Mouse (Mus musculus): Measurements from ENCODE around the gene Olfr993. TPM values are rescaled to one million over a fixed set of nuclear protein-coding genes. Genes with fewer than 3 reads are reported as not detected.

Olfr993 gene
- polyA plus RNA-seq (2012; rRNA removed), result not detected in 2 replicates

GRCm38 (mm10) chr2:85414777-85415176 lies at the start of gene Olfr993:
Gene Olfr993 (minus strand): TSS chr2:85414877.

GRCm38 (mm10) chr2:85443539-85443938 lies 28.9 kb upstream of the Olfr993 start, which contains the start of gene Olfr995:
Gene Olfr995 (minus strand): TSS chr2:85443639.

GRCm38 (mm10) chr2:85436351-85436750 lies 21.7 kb upstream of the Olfr993 start, which contains the start of gene Olfr994:
Gene Olfr994 (minus strand): TSS chr2:85436451.

GRCm38 (mm10) chr2:85409369-85409768 lies 5.3 kb downstream of the Olfr993 start, which contains the start of gene Olfr992:
Gene Olfr992 (minus strand): TSS chr2:85409469.

Other genes starting within 250 kb of the Olfr993 start
- 12.2 and 13.5 TPM in 2 replicates for gene Lrrc55, start 217.7 kb downstream of the Olfr993 start, polyA plus RNA-seq (2012; rRNA removed)
- gene Olfr987, start 75.6 kb downstream of the Olfr993 start, polyA plus RNA-seq (2012; rRNA removed), result not detected in 2 replicates
- gene Olfr988, start 51.6 kb downstream of the Olfr993 start, polyA plus RNA-seq (2012; rRNA removed), result not detected in 2 replicates
- gene Olfr992, start 5.4 kb downstream of the Olfr993 start, polyA plus RNA-seq (2012; rRNA removed), result not detected in 2 replicates
- not detected in 2 replicates for gene Olfr994, start 21.6 kb upstream of the Olfr993 start, polyA plus RNA-seq (2012; rRNA removed)
- gene Olfr995, start 28.8 kb upstream of the Olfr993 start, polyA plus RNA-seq (2012; rRNA removed), result not detected in 2 replicates
- 0.07 and 0.44 TPM in 2 replicates for gene 4833423E24Rik, start 104.1 kb upstream of the Olfr993 start, polyA plus RNA-seq (2012; rRNA removed)
- gene Olfr996, start 164.3 kb upstream of the Olfr993 start, polyA plus RNA-seq (2012; rRNA removed), result not detected in 2 replicates
- not detected in 2 replicates for gene Olfr998, start 174.1 kb upstream of the Olfr993 start, polyA plus RNA-seq (2012; rRNA removed)
- gene Olfr1000, start 197.0 kb upstream of the Olfr993 start, polyA plus RNA-seq (2012; rRNA removed), result not detected in 2 replicates
- gene Olfr1002, start 235.8 kb upstream of the Olfr993 start, polyA plus RNA-seq (2012; rRNA removed), result not detected in 2 replicates
- not detected in 2 replicates for gene Olfr154, start 249.6 kb upstream of the Olfr993 start, polyA plus RNA-seq (2012; rRNA removed)

Measured in central nervous system, embryonic 14 days (tissue).